Mouse (Mus musculus): ENCODE results near the gene Plpp7. TPM values are rescaled to one million over a fixed set of nuclear protein-coding genes. Genes with fewer than 3 reads are reported as not detected.

Gene Plpp7
- total RNA-seq (2021): 10 to 100 TPM; 27.3 to 33.7 TPM

- DNase-seq (ENCODE audit: low spot score in 2 of 2): peak; percentile 86 to 88
- intact Hi-C loops (cut with DNase I): no loop called here
Observed at GRCm38 (mm10) chr2:32095351-32096121, at the start of gene Plpp7. Gene Plpp7 (plus strand): TSS chr2:32095528.

GRCm38 (mm10) chr2:32046009-32046408, 49.3 kb upstream of the Plpp7 start:
- intact Hi-C loops (cut with DNase I): no loop called here
- no peak for DNase-seq (ENCODE audit: low spot score in 2 of 2)

DNA sequence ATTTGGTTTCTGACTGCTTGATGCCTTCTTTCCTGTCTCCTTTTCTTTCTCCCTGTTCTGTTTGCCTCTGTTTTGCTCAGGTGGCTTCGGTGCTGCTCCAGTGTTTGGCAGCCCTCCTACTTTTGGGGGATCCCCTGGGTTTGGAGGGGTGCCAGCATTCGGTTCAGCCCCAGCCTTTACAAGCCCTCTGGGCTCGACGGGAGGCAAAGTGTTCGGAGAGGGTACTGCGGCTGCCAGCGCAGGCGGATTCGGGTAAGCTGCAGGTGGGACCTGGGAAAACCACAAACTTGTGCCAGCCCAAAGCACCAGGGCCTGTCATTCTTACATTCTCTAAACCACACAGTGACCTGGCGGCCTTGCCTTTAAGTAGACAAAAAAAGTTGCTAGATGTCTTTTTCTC, 48.0 kb upstream of the Plpp7 start:
- intact Hi-C loops (cut with DNase I): no loop called here

DNA sequence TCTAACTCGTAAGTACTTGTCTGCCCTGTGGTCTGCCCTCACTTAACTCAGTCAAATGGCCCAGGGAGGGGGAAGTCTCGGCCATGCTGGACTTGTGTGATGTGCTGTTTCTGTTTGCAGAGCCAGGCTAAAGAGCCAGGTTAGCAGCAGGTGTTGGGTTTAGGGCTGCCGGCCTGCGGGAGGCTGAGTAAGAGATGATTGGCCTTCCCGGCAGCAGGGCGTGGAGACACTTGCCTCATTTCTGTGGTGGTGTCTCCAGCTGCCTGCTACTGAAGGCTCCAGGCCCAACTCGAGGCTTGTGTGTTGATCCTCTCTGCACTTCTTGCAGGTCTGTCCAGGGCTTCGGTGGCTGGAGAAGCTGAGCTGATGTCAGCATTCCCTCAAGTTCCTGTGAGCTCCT, 43.5 kb upstream of the Plpp7 start:
- intact Hi-C loops (cut with DNase I): no loop called here

More for the DNA sequence above, 48.0 kb upstream of the Plpp7 start:
- DNase-seq (ENCODE audit: low spot score in 2 of 2): no peak

GRCm38 (mm10) chr2:32052418-32052817, 42.9 kb upstream of the Plpp7 start:
- intact Hi-C loops (cut with DNase I): no loop called here
- no peak for DNase-seq (ENCODE audit: low spot score in 2 of 2)

More for the DNA sequence above, 43.5 kb upstream of the Plpp7 start:
- no peak for DNase-seq (ENCODE audit: low spot score in 2 of 2)

DNA sequence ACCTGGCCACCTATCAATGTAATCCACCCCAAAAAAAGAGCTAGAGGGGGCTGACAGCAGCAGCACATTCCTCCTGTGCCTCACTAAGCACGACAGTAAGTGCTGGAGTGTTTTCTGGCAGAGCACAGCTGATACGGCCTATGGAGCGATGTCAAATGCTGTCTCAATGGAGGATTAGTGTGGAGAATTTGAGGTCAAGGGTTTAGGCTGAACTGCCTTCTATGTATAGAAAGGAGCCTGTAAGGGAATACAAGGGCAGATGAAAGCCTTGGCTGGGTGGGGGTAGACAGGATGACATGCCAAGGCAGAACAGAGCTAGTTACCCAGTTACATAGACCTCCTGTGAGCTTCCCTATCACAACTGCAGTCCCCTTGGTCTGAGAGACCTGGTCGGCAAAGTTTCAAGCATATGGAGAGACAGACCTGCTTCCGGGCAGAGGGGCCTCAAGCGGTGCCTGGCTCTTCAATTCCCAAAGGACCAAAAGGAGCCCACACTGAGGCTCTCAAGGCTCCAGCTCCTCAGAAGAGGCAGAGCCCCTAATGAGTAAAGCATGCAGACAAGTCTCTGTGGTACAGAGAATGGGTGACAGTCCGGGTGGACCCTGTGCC, 39.9 kb upstream of the Plpp7 start:
- no peak for DNase-seq (ENCODE audit: low spot score in 2 of 2)
- intact Hi-C loops (cut with DNase I): no loop called here

DNA sequence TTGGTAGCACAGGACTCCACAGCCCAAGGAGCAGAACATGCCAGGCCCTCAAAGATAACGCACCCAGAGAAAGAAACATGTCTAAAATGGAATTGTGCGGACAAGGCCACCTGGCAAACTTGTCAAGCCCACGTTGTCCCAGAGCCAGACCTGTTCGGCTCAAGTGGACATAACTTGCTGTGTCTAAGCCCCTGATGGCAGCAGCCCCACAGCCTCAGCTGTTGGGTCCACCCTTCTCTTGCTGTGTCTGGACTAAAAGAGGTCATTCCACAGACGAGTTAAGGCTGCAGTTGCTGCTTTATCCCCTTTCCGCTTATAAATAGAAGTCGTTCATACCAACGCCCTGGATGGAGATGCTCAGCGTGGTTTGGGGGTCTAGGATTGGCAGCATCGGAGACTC, 38.8 kb upstream of the Plpp7 start:
- intact Hi-C loops (cut with DNase I): no loop called here

DNA sequence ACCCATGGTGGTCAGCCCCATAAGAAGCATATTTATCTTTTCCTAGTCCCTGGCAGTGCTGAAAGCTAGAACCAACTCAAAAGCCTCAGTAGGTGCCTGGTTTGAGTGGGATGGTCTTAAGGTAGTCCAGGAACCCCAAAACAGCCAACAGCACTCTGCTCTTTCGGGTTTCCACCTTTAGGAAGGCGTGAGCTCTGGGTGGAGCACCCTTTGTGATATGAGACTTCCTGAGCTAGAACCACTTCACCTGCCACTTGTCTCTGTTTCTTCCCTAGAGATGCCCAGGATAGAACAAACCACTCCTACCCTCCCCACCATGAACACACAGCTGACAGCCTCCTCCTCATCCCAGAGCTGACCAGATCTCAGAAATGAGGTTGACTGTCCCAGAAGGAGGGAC, 38.0 kb upstream of the Plpp7 start:
- DNase-seq (ENCODE audit: low spot score in 2 of 2): no peak
- intact Hi-C loops (cut with DNase I): no loop called here

More for the DNA sequence above, 38.8 kb upstream of the Plpp7 start:
- no peak for DNase-seq (ENCODE audit: low spot score in 2 of 2)

DNA sequence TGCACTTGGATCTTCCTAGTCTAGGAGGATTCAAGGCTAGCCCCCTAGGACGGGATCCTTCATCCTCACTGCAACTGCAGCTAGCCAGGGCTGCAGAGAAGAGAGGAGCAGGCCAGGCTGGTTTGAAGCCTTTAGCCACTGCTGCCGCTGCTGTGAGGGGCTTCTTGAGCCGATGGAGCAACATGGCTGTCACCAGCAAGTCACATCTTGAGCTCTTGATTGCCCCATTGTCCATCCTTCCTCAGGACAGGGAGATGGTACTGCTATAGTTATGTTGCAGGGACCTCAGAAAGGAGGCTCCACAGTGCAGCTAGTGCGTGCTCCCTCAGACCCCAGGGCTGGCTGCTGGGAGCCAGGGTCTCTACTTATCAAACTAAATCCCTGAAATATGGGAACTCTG, 37.5 kb upstream of the Plpp7 start:
- intact Hi-C loops (cut with DNase I): no loop called here
- DNase-seq (ENCODE audit: low spot score in 2 of 2): no peak

GRCm38 (mm10) chr2:32058241-32058640, 37.1 kb upstream of the Plpp7 start:
- no peak for DNase-seq (ENCODE audit: low spot score in 2 of 2)
- intact Hi-C loops (cut with DNase I): no loop called here

- DNase-seq (ENCODE audit: low spot score in 2 of 2): no peak
- intact Hi-C loops (cut with DNase I): no loop called here
Observed at GRCm38 (mm10) chr2:32058716-32059115, 36.6 kb upstream of the Plpp7 start.

DNA sequence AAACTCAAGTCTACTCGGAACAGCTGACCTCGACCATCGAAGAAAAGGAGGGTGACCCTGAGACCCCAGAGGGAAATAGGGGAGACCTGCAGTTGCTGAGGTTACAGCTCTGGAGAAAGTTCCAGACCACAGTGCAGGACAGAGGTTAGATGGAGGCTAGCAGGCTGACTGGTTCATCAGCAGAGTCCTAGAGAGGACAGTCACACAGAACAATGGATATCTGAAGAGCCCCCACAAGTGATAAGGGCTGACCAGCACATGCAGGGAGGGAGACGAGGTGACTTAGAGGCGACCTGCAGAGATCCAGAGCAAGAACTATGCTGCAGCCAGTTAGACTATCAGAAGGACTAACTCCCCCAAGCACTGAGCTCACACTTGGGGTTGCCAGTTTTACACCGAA, 35.7 kb upstream of the Plpp7 start:
- intact Hi-C loops (cut with DNase I): no loop called here
- no peak for DNase-seq (ENCODE audit: low spot score in 2 of 2)

GRCm38 (mm10) chr2:32060228-32060805, 35.0 kb upstream of the Plpp7 start:
- no peak for DNase-seq (ENCODE audit: low spot score in 2 of 2)
- intact Hi-C loops (cut with DNase I): no loop called here

GRCm38 (mm10) chr2:32061189-32061588, 34.1 kb upstream of the Plpp7 start:
- no peak for DNase-seq (ENCODE audit: low spot score in 2 of 2)
- intact Hi-C loops (cut with DNase I): no loop called here

- DNase-seq (ENCODE audit: low spot score in 2 of 2): no peak
- intact Hi-C loops (cut with DNase I): no loop called here
Observed at GRCm38 (mm10) chr2:32061722-32062505, 33.4 kb upstream of the Plpp7 start.

DNA sequence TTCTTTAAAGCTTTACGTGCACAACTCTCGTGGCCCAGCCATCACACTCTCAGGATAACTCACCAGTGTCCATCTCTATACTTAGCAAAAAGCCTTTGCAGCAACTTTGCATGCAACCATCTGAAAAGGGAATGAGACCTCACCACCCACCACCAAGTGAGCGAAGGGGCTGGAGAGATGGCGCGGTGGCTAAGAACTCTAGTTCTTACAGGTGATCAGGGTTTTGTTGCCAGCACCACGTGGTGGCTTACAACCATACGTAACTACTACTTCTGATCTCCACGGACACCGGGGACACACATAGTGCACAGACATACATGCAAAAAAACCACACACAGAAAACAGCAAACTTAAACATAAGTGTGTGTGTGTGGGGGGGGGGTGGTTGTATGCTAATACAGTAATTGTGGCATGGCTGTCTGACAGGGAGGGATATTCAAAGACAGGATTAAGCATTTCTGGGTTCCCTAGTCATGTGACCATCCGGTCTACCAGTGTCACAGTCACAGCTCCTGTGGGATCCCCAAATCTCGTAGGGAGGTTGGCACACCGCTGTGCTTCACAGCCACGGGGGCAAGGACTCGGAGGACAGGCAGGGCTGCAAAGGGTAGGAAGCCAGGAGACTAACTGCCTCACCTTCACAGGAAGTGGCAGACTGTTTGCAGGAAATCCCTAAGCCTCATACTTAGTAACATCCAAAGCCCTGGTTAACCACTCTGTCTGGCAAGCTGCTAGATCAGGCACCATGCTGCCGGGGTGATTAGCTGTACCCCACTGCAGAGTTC, 32.5 kb upstream of the Plpp7 start:
- DNase-seq (ENCODE audit: low spot score in 2 of 2): no peak
- intact Hi-C loops (cut with DNase I): no loop called here

DNA sequence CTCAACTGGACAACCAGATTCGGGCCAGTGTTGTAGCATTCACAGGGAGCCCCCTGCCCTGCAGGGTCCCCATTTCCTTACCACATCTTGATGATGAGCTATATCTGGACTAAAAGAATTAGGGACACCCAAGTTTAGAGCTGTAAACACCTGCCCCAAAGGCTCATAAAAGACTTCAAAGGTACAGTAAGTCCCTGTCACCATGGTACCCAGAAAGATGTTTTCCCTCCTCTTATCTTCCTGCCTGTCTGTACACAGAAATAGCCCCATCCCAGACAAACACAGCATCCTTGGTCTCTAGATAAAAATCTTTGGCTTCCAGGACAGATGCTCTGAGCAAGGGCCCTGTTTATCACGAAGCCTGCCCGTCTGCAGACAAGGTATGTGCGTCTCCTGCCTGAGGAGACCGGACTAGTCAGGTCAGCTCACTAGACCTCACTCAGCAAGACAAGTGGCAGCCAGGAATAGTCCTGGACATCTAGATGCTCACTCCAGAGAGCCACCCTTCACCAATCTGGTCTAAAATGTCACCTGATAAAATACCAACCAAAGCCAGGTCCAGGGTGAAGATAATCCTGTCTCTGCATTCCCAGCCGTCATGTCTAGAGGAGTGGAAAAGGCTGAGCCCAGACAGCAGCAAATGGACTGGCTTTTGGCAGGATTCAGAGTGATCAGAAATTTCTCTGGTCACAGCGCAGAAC, 31.7 kb upstream of the Plpp7 start:
- intact Hi-C loops (cut with DNase I): no loop called here
- no peak for DNase-seq (ENCODE audit: low spot score in 2 of 2)

GRCm38 (mm10) chr2:32064913-32065312, 30.4 kb upstream of the Plpp7 start:
- DNase-seq (ENCODE audit: low spot score in 2 of 2): no peak
- intact Hi-C loops (cut with DNase I): no loop called here

DNA sequence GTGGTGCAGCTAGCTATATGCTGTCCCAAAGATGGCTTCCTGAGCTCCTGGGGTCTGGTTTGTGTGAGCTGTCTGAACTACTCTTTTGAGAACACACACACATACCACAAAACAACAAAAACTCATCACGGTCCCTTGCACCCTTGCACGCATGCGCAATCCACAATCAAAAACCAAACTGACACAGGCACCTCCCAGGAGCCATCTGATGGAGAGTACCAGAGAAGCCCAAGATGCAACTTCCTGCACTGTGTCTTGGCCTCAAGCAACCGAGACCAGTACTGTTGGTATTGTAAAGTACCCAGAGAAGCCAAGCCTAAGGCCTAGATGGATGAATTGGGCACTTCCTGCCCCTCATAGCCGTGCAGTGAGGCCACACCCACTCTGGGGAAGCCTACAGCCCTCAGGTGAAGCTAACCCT, 29.9 kb upstream of the Plpp7 start:
- DNase-seq (ENCODE audit: low spot score in 2 of 2): no peak
- intact Hi-C loops (cut with DNase I): no loop called here
